Mouse (Mus musculus) erythroblast, adult 5-6 weeks (primary cell): ENCODE results near the gene Wdr11. TPM values are rescaled to one million over a fixed set of nuclear protein-coding genes. Genes with fewer than 3 reads are reported as not detected.

Source experiments
- ATAC-seq: replicated peaks from 2 replicates; pipeline ENCODE4 v1.8.0; 2016; ENCODE audit warnings: moderate number of reproducible peaks, mild to moderate bottlenecking, moderate TSS enrichment, inconsistent platforms; ENCODE audit not compliant: poor library complexity, low FRiP score, severe bottlenecking
- total RNA-seq, 2 experiments: library from RNA; stranded (forward) in 1 of 2; stranded (reverse) in 1 of 2; fragments of 150-400 nt in 1 of 2; fragments of 200-764, 138-1000 nt in 1 of 2; gene quantifications; 2 replicates each; pipeline versions ENCODE4 v1.2.3 to v1.2.4; 2015 to 2017; ENCODE audit warnings: low replicate concordance in 2 of 2

Gene Wdr11
- total RNA-seq, 2 experiments from 2014 or later = 5.7 to 12.7 TPM

- ATAC-seq = no peak
These were observed 60.1 kb downstream of the Wdr11 start for GRCm38 (mm10) chr7:129651781-129652180.

GRCm38 (mm10) chr7:129652901-129653460 lies 61.3 kb downstream of the Wdr11 start:
- no peak for ATAC-seq

GRCm38 (mm10) chr7:129653791-129654271 lies 62.2 kb downstream of the Wdr11 start:
- ATAC-seq = no peak

GRCm38 (mm10) chr7:129654923-129655322 lies 63.3 kb downstream of the Wdr11 start:
- ATAC-seq = no peak

DNA sequence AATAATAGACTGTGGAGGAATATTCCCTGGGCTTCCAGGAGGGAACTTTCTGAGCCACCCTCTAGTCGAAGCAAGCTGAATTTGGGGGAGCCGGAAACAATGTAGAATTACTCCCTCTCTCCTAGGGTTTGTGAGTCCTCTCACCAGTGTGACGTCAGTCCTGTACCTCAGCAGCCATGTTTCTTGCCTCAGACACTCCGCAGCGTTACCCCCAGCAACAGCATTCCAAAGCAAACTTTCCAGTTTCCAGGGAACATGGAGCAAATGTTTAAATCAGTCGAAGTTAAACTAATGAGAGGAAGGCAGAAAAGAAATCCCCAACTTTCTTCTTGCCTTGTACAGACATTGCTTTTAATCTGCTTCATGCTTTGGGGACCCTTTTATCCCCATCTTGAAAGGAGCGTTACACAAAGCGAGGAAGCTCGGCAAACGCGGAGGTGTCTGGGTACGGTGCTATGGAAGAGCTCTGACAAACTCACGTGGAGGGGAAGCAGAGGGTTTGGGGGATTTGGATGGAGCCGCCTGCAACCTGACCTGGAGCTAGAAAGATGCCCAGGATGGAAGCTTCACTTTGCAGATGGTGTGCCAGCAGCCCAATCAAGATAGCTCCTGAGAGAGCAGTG lies 64.1 kb downstream of the Wdr11 start:
- ATAC-seq = no peak

DNA sequence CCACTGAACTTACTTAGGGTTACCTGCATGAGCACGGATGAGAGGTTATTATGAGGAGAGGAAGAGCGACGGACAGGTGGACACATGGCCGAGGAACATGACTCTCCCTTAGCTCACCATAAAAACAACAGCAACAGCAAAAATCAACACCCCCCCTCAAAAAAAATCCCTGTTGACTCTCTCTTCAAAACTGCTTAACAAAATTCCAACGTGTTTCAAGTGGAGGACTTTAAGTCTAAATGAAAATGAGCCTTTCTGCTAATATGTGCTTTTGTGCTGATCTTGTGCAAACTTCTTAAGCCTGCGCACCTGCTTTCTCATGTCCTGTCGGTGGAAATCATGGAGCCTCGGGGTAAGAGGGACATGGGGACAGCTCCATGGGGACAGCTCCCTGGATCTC lies 66.2 kb downstream of the Wdr11 start:
- ATAC-seq = no peak

GRCm38 (mm10) chr7:129659755-129660154 lies 68.1 kb downstream of the Wdr11 start:
- no peak for ATAC-seq

DNA sequence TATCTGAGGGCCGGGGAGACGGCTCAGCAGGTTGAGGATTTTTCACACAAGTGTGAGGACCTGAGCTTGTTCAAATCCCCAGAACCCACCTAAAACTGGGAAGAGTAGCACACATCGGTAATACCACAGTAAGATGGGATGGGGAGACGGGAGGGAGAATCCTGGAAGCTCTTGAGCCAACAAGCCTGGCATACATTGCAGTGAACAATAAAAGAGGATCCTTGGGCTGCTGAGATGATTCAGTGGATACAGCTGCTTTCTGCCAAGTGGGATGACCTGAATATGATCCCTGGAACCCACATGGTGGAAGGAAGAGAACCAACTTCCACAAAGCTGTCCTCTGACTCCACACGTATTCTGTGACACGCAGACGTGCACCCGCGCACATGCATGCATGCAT lies 68.9 kb downstream of the Wdr11 start:
- ATAC-seq = no peak

GRCm38 (mm10) chr7:129662051-129662789 lies 70.6 kb downstream of the Wdr11 start:
- ATAC-seq = no peak

DNA sequence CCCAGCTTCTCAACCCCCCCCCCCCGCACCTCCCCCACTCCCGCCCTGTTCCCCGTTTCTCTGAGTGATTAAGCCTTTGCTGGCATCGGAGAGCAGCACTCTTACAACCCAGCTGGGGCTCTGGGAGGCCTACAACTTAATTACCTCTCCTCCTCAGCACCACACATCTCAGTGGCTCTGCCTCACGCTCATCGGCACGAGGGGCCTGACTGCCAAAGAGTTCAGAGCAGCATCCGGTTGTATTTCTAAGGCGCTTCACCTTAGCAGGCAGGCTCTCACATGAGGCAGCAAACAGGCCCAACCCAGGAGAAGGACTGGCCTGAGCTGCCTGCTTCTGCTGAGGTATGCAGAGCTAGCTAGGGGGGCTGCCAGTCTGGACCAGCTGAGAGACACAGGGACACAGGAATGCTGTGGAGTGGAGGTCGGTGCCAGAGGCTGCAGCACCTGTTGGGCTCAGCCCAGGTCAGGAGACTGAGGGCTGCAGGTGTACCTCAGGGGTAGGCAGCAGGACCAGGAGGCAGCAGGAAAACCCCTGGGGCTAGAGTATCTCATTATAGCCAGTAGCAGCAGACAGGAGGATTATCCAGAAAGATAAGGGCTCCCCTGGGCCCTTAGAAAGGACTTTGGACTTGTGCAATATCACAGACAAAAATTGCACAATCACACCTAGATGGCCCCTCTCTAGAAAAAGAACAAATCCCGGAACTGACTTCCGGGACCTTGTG lies 72.3 kb downstream of the Wdr11 start:
- ATAC-seq = no peak

- no peak for ATAC-seq
These were observed 73.7 kb downstream of the Wdr11 start for GRCm38 (mm10) chr7:129665411-129665810.

- no peak for ATAC-seq
These were observed 74.3 kb downstream of the Wdr11 start for GRCm38 (mm10) chr7:129665921-129666320.

DNA sequence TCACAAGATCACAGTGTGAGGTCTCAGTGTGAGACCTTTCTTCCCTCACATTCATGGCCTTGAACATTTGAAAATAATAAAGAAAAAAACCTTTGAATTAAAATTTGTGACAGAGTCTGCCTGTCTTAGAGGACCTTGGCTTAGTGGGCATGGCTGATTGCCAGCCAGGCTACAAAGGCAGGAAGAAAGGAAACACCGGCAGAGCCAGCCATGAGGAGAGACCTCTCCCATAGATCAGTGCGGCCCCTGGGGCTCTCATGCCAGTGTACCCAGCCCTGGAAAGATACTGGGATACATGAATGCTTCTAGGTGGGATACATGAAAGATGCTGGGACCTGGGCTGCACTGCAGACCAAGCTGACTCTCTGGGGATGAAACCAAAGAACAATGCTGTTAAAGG lies 74.9 kb downstream of the Wdr11 start:
- no peak for ATAC-seq

GRCm38 (mm10) chr7:129670280-129670679 lies 78.6 kb downstream of the Wdr11 start:
- ATAC-seq = no peak

- no peak for ATAC-seq
These were observed 80.3 kb downstream of the Wdr11 start for GRCm38 (mm10) chr7:129671675-129672651.

- ATAC-seq = no peak
These were observed 82.1 kb downstream of the Wdr11 start for GRCm38 (mm10) chr7:129673776-129674175.

- no peak for ATAC-seq
These were observed 82.9 kb downstream of the Wdr11 start for GRCm38 (mm10) chr7:129674558-129674957.

GRCm38 (mm10) chr7:129675852-129676251 lies 84.2 kb downstream of the Wdr11 start:
- no peak for ATAC-seq

DNA sequence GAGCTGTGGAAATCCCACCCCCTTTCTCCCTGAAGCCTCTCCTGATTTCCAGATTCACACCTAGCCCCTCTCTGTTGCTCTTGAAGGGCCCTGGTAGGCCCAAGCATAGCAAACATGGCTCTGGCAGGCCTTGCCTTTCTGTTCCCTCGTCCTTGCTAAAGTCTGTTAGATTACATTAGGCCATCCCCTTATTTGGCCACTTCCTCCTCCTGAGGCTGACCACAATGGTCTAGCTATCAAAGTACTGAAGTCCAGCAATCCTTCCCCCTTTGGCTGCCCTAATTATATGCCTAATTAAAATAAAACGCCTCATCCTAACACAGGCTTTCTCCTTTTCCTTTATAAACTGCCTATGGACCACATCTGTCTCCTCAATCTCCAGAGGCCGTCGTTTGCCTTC lies 85.5 kb downstream of the Wdr11 start:
- ATAC-seq = no peak
